Mouse (Mus musculus) G1E-ER4 (cell line): ENCODE measurements around the gene Slc24a5. TPM values are rescaled to one million over a fixed set of nuclear protein-coding genes. Genes with fewer than 3 reads are reported as not detected.

Experiments
- GATA1 ChIP-seq: IDR thresholded peaks from one replicate; pipeline ENCODE4 v1.8.0; 2012; ENCODE audit warnings: low read length, inconsistent platforms
- polyA plus RNA-seq: library from polyadenylated mRNA; stranded (reverse); fragments of >175 nt; gene quantifications from 2 replicates; pipeline ENCODE4 v1.2.3, GENCODE M21; 2012

Slc24a5 gene
- polyA plus RNA-seq, 1 experiment: 0.05 TPM

DNA sequence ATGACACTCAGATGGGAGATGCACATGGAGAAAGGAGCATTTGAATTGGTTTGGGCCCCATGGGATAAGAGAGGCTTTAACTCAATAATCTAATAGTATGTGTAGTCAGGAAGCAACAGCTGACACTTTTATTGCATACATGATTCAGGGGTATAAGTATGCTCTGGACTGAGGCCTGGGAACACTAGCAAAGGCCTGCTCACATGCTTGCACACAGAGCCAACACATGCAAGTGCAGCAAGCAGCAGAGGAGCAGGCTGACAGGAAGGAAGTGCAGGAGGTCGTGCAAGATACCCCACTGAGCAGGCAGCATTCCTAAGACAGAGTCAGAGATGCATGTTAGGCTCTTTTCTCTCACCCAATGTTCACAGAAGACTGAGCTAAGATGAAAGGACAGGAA is 16.0 kb downstream of the Slc24a5 start:
- TF ChIP-seq GATA1: no peak

DNA sequence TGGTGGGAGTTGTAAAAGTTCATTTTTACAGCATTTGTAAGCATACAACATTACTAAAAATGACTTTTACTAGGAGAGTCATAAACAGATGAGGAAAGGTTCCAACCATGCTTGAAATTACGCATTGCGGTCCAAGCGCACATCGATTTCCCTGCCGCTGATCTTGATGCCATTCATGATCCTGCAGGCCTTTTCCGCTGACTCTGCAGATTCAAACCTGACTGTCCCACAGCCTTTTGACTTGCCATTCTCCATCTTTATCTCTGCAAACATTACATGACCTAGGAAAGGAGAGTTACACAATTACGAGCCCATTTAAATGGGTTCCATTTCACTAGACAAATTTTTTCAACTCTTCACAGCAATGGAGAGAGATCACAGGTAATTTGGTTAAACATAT is 20.8 kb downstream of the Slc24a5 start:
- no peak for TF ChIP-seq GATA1

DNA sequence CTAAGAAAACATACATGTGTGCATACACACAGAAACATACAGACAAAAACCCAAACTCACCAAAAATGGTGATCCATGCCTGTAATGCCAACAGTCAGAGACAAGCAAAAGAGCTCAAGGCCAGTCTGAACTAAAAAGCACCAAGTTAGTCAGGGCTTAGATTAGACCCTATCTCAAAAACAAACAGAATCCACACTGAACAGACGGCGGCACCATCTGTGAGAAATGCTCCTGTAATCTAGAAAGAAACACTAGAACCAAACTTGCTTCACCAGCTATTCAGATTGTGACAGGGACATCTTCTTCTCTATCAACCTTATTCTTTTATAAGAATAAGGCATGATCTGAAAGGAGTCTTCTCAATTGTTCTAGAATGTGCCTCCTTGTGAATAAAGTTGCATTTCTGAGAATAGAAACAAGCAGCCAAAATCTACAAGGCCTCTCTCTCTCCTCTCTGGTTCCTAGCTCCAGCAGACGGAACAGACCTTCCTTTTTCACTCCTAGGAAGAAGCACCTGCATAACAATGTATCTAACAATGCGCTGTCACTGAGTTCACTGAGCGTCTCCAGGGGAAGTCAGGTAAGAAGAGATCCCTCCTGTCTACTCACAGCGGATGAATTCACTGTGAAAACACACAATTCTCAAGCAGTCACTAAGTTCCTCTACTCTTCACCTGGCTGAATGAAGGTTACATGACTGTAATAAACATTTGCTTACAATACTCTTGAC is 51.6 kb downstream of the Slc24a5 start:
- no peak for TF ChIP-seq GATA1

DNA sequence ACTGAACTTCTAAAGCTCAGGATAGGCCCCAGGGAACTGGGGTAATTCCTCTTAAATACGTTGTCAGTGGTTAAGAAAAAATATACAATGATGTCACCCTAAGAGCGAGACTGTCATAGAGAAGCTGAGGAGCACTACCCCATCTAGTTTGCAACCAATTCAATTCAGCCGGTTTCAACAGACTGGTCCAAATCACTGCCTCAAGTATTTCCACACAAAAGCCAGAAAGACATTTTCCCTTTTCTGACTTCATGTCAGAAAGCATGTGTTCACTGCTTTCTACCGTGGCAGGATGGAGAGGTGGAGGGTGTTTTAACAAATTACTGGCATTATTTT is 54.3 kb downstream of the Slc24a5 start:
- TF ChIP-seq GATA1: no peak

DNA sequence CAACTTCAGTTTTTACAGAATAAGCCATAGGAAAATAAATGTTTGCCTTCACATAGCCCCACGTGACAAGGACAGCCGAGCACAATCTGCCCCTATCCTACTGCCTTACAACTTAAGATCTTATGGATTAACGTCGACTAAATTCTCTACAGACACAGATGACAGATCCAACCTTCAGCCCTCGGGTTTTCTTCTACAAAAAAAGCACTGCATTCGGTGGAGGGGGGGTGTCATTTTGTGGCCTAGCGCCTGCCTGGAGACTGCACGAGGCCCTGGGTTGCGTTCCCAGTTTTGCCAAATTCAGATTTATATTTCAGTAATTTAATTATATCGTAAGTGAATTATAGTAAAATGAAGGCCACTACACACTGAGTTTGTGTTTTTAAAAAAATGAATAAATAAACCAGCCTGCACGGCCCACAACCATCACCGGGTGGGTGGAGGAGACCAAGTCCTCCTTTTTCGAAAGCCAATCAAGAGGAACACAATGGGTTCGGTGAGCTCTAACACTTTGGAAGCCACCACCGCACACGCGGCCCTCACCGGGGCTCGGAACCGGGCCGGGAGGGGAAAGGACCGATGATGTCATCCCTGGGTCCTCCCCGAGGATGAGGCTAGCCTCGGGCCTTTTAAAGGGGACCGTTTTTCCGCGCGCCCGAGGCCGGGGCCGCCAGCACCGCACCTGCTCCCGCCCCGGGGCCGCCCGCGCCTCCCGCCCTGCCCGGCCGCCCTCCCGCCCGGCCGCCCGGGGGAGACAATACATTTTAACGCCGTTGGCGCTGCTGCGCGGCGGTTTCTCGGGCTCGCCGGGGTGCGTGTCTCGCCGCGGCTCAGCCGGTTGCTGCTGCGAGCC is 54.9 kb downstream of the Slc24a5 start:
- no peak for TF ChIP-seq GATA1

DNA sequence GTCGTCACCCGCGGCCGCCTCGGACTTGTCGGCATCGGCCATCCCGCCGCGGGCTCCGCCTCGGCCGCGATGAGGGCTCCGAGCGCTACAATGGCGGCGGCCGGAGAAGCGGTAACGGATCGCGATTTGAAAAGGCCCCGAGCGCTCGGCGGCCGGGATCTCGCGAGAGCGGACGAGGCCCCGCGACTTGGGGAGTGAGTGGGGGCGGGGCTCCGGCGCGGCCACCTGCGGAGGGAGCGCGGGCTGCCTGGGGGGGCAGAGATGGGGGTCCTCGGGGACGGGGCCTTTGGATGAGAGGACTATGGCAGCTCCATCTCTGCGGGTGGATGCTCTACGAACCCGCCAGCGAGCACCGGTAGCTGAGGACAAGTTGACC is 55.5 kb downstream of the Slc24a5 start, which contains the start of gene Myef2:
Gene Myef2 (minus strand): TSS at position 185 of the 376 bp plus-strand sequence.
- no peak for TF ChIP-seq GATA1

DNA sequence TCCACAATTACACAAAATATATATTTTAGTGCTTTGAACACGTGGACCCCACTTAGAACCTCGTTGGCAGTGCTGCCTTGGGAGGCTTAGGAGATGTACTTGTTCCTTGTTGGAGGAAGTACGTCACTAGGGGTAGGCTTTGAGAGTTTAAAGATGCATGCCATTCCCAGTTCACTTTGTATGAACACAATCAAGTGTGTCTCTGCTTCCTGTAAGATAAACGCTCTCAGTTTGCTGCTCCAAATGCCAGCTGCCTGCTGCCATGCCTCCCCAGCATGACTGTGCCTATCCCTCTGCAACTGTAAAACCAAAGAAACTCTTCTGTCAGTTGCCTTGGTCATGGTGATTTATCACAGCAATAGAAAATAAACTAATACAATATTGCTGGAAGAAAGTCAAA is 57.9 kb downstream of the Slc24a5 start:
- TF ChIP-seq GATA1: no peak

DNA sequence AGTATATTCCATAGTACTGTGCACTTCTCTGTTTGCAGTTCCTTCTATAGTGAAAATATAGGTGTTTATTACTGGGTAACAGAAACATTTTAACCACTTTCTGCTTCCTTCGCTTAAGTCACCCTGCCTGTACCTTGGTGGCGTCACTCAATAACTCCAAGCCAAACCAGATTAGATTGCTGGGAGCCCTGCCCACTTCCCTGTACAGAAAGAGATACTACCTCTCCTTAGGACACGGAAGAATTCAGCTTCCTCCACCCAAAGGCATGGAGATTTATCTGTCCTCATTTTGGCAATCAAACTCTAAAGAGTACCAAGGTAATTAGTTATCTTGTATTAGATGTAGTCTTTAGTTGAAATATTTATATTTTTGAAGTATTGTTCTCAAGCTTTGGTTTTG is 58.9 kb downstream of the Slc24a5 start:
- no peak for TF ChIP-seq GATA1

DNA sequence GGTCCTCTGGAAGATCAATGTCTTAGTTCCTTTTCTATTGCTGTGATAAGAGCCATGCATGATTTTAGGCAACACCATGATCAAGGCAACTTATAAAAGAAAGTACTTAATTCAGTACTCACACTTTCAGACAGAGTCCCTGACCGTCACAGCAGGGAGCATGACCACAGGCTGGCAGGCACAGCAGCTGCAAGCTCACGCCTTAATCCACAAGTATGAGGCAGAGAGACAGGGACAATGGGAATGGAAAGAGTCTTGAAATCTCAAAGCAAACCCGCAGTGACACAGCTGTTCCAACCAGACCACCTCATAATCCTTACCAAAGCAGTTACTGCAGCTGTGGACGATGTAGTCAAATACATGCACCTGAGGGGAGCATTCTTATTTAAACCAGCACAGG is 66.2 kb downstream of the Slc24a5 start:
- TF ChIP-seq GATA1: no peak

DNA sequence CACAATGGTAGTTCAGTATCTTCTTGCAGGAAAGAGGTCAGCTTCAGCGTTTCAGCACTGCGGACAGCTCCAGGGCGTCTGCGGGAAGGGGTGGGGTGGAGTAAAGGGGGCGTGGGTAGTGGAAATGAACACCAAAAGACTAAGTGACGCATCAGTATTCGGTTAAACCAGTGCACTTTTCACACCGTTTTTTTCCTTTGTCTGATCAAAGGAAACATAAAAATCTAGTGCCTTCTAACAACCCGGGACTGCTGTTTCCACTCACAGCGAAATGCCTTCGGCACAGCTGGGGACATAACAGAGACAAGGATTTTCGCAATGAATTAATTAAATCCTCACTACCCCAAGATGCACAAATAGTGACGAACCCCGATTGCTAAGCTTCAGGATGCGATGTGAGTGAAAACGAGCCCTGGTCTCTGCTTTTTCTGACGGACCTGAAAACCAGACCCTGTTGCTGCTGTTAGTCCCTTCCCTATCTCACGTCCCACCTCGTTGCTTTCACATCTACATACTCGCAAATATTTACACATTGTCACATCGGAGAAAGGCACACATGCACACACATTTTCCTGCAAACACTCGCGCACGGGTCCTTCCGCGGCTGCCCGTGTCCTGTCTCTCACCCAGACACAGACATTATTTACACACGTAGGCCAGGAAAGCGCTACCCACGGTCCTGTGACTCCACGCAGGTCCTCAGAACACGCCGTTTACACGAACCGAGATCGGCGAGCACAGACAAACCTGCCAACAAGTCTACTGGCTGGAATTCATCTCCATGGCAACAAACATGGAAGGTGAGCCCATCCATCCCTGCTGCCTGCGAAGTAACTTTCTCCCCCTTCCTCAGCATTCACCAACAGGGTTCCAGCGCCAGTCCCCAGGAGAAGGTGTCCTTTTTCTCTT is 68.2 kb downstream of the Slc24a5 start, which contains the start of gene Ctxn2:
Gene Ctxn2 (plus strand): TSS at position 790 of the 909 bp plus-strand sequence.
- TF ChIP-seq GATA1: no peak

DNA sequence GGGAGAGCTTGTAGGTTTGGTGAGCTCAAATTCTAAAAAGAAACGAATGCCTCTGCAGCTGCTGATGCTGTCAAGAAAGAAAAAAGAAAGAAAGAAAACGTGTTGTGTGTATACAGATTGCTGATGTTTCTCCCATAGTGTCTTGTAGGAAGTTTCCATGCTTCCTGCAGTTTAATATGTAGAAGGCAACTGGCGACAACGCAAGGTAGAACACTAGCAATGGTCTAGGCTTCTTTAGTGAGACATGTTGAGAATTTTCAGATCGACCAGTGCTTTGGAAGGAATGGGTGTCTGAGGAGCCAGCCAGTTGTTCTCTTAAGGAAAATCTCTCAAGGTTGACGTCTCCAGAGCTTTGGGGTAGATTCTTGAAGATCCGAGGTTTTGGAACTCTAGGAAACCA is 68.9 kb downstream of the Slc24a5 start:
- TF ChIP-seq GATA1: no peak

Other genes starting within 250 kb of the Slc24a5 start
- gene Myef2, start 55.5 kb downstream of the Slc24a5 start, polyA plus RNA-seq: 25.2 and 31.8 TPM in 2 replicates
- not detected in 2 replicates for gene Ctxn2, start 68.6 kb downstream of the Slc24a5 start, polyA plus RNA-seq
- not detected in 2 replicates for gene Slc12a1, start 84.4 kb downstream of the Slc24a5 start, polyA plus RNA-seq
- 129 and 186 TPM in 2 replicates for gene Dut, start 179.1 kb downstream of the Slc24a5 start, polyA plus RNA-seq